Mouse (Mus musculus): ENCODE results near the gene Cdk14. TPM values are rescaled to one million over a fixed set of nuclear protein-coding genes. Genes with fewer than 3 reads are reported as not detected.

Cdk14 gene
- total RNA-seq, 1 experiment = 3.5 TPM

DNA sequence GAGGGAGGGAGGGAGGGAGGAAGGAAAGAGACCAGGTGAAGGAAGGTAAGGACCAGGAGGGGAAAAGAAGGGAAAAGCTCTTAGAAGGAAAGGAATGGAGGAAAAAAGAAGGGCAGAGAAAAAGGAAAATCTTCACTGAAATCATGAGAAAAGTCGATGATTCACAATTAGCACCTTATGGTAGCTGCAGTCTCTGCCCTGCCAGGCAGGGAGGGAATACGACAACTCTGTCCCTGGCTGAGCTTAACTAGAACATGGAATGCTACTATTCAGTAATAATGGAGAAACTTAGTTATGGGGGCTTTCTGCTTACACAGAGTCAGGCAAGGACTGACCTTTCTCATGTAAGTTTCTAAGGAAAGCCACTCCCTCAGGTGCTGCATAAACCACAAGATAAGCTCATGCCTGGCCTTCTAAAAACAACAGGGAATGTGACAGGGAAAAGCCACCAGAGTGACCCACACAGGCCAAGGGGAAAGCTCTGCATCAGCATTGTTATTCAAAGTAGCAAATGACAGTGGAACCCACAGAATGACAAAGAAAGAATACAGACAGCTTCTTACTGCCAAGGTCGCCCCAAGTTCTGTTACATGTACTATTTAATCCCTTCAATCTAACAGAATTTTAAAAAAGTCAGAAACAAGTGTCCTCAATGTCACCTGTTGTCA is 323.7 kb downstream of the Cdk14 start:
- Histone ChIP-seq H3K36me3 (ENCODE audit: control insufficient read depth, insufficient read depth, low read length, poor library complexity, severe bottlenecking) (no peaks in the 10 kb centered on the region), H3K9me3 (ENCODE audit: control insufficient read depth, insufficient read depth, low read depth, low read length) (no peaks in the 10 kb centered on the region), H3K4me3 (ENCODE audit: insufficient read depth in 1 of 2, low read depth in 1 of 2, low read length in 2 of 2, poor library complexity in 1 of 2, severe bottlenecking in 1 of 2) (no peak overlapping the region), H3K27ac (ENCODE audit: insufficient read depth, low read depth, low read length, poor library complexity, severe bottlenecking) (no peak overlapping the region), H3K4me1 (ENCODE audit: control insufficient read depth in 2 of 2, insufficient read depth in 2 of 2, low read length in 2 of 2, poor library complexity in 1 of 2) (peaks cover 0 to 3% of the 10 kb centered on the region in 2 experiments; a peak in 1 of 4 replicates), H3K9ac (ENCODE audit: insufficient read depth, low read depth, low read length, poor library complexity, severe bottlenecking) (no peak overlapping the region)
- no peak for DNase-seq (ENCODE audit: low read depth, low spot score)
- in situ Hi-C loops (cut with MboI; ENCODE audit: low sequenced_read_pairs in 2 of 2, unreplicated experiment in 2 of 2) = no loop called here
- TF ChIP-seq ZC3H11A (IDR thresholded peaks at IDR 0.05; ENCODE audit: borderline replicate concordance, low read depth, low read length) = no peak

DNA sequence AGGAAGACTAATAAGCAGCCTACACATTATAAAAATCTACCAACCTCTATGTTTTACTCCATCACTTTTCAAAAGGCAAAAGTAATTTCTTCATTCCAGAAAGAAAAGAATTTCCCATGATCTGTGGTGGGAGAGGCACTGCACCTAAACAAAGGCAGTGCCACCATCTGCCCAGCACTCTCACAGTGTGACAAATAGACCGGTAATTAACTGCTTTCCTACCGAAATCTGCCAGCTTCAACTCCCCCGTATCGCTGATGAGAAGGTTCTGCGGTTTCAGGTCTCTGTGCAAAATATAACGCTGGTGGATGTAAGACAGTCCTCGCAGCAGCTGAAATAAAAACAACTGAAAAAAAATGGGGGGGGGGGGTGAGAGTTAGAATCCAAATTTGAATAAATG is 327.4 kb downstream of the Cdk14 start:
- Histone ChIP-seq H3K9me3 (ENCODE audit: control insufficient read depth, insufficient read depth, low read depth, low read length) (no peaks in the 10 kb centered on the region), H3K4me1 (ENCODE audit: control insufficient read depth in 2 of 2, insufficient read depth in 2 of 2, low read length in 2 of 2, poor library complexity in 1 of 2) (peaks cover 0 to 3% of the 10 kb centered on the region in 2 experiments; a peak in 1 of 4 replicates), H3K9ac (ENCODE audit: insufficient read depth, low read depth, low read length, poor library complexity, severe bottlenecking) (no peak overlapping the region), H3K4me3 (ENCODE audit: insufficient read depth in 1 of 2, low read depth in 1 of 2, low read length in 2 of 2, poor library complexity in 1 of 2, severe bottlenecking in 1 of 2) (no peak overlapping the region), H3K27ac (ENCODE audit: insufficient read depth, low read depth, low read length, poor library complexity, severe bottlenecking) (no peak overlapping the region), H3K36me3 (ENCODE audit: control insufficient read depth, insufficient read depth, low read length, poor library complexity, severe bottlenecking) (no peaks in the 10 kb centered on the region)
- DNase-seq (ENCODE audit: low read depth, low spot score) = no peak
- TF ChIP-seq ZNF384 (IDR thresholded peaks at IDR 0.05; ENCODE audit: low read depth, low read length) = no peak
- no peak for TF ChIP-seq HCFC1 (IDR thresholded peaks at IDR 0.05; ENCODE audit: borderline replicate concordance, insufficient read depth, low read length)
- no peak for TF ChIP-seq ZC3H11A (IDR thresholded peaks at IDR 0.05; ENCODE audit: borderline replicate concordance, low read depth, low read length)
- no peak for TF ChIP-seq CHD2 (IDR thresholded peaks at IDR 0.05; ENCODE audit: low read depth, low read length)
- TF ChIP-seq MAFK (IDR thresholded peaks at IDR 0.05; ENCODE audit: insufficient read depth, low read depth, low read length) = no peak
- in situ Hi-C loops (cut with MboI; ENCODE audit: low sequenced_read_pairs in 2 of 2, unreplicated experiment in 2 of 2) = no loop called here

DNA sequence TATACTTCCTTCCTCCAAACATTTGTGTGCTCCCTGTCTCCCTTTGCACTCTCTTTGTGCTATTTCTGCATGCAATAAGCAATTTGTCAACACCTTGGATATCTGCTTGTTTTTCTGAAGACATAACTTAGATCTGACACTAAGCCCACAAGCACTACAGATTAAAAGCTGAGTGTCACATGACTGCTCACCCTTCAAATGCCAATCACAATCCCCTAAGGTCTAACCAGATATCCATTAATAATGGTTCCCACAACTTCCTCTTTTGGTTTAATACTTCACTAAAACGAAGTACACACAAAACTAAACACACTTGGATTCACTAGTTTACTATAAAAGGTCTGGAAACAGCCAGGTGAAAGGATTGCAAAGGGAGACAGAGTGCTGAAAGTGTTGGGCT is 348.6 kb downstream of the Cdk14 start:
- in situ Hi-C loops (cut with MboI; ENCODE audit: low sequenced_read_pairs in 2 of 2, unreplicated experiment in 2 of 2) = no loop called here
- no peak for DNase-seq (ENCODE audit: low read depth, low spot score)
- no peak overlapping the region for H3K27ac ChIP-seq (ENCODE audit: insufficient read depth, low read depth, low read length, poor library complexity, severe bottlenecking)

DNA sequence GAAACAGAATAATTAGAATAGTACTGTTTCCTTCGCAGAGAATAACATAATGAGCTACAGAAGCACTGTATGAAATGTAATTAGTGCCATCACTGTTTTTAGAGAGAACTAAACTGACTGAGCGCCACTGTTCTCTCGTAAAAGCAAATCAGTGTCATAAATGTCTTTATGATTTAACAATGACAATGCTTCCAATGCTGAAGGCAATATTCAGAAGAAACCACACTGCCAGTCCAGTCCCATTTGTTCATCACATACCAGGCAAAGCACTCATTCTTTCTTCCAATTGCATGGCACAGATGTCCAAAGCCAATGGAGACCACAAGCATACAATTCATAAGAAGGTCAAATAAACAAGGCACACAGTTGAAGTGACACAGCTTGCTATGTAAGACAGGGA is 355.4 kb downstream of the Cdk14 start:
- H3K9me3 ChIP-seq (ENCODE audit: control insufficient read depth, insufficient read depth, low read depth, low read length) = no peaks in the 10 kb centered on the region
- no peak for DNase-seq (ENCODE audit: low read depth, low spot score)
- no peak overlapping the region for H3K9ac ChIP-seq (ENCODE audit: insufficient read depth, low read depth, low read length, poor library complexity, severe bottlenecking)
- H3K4me1 ChIP-seq (ENCODE audit: control insufficient read depth in 2 of 2, insufficient read depth in 2 of 2, low read length in 2 of 2, poor library complexity in 1 of 2) = no peaks in the 10 kb centered on the region
- in situ Hi-C loops (cut with MboI; ENCODE audit: low sequenced_read_pairs in 2 of 2, unreplicated experiment in 2 of 2) = no loop called here
- H3K36me3 ChIP-seq (ENCODE audit: control insufficient read depth, insufficient read depth, low read length, poor library complexity, severe bottlenecking) = no peaks in the 10 kb centered on the region
- no peak overlapping the region for H3K27ac ChIP-seq (ENCODE audit: insufficient read depth, low read depth, low read length, poor library complexity, severe bottlenecking)
- no peak for TF ChIP-seq HCFC1 (IDR thresholded peaks at IDR 0.05; ENCODE audit: borderline replicate concordance, insufficient read depth, low read length)
- H3K4me3 ChIP-seq (ENCODE audit: insufficient read depth in 1 of 2, low read depth in 1 of 2, low read length in 2 of 2, poor library complexity in 1 of 2, severe bottlenecking in 1 of 2) = no peak overlapping the region

More for the DNA sequence above, 348.6 kb downstream of the Cdk14 start:
- Histone ChIP-seq H3K9ac (ENCODE audit: insufficient read depth, low read depth, low read length, poor library complexity, severe bottlenecking) (no peak overlapping the region), H3K4me1 (ENCODE audit: control insufficient read depth in 2 of 2, insufficient read depth in 2 of 2, low read length in 2 of 2, poor library complexity in 1 of 2) (no peaks in the 10 kb centered on the region), H3K4me3 (ENCODE audit: insufficient read depth in 1 of 2, low read depth in 1 of 2, low read length in 2 of 2, poor library complexity in 1 of 2, severe bottlenecking in 1 of 2) (no peak overlapping the region), H3K36me3 (ENCODE audit: control insufficient read depth, insufficient read depth, low read length, poor library complexity, severe bottlenecking) (no peaks in the 10 kb centered on the region), H3K9me3 (ENCODE audit: control insufficient read depth, insufficient read depth, low read depth, low read length) (no peaks in the 10 kb centered on the region)
- TF ChIP-seq HCFC1 (IDR thresholded peaks at IDR 0.05; ENCODE audit: borderline replicate concordance, insufficient read depth, low read length) (no peak), ZC3H11A (IDR thresholded peaks at IDR 0.05; ENCODE audit: borderline replicate concordance, low read depth, low read length) (no peak), ZNF384 (IDR thresholded peaks at IDR 0.05; ENCODE audit: low read depth, low read length) (no peak), MAFK (IDR thresholded peaks at IDR 0.05; ENCODE audit: insufficient read depth, low read depth, low read length) (no peak), CHD2 (IDR thresholded peaks at IDR 0.05; ENCODE audit: low read depth, low read length) (no peak)

Measured in ES-E14 (cell line).